ENCODE assay signal across 36 mouse cellular contexts in the genomic region with DNA sequence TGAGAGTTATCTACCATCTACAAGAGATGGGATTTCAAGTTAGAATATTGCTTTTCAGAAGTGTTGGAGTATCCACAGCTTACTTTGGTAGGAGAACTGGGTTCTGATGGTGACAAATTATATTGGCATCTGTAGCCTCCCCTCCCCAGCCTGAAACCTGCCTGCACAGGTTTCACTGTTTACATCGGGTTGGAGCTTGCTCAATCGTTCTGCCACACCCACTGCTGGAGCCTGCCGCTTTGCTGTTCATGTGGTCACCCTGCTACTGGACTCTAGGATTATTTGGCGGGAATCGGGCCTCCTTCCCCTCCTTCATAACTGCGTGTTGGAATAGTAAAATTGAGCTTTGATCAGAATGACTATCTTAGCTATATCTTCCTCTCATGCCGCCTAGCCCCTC. TPM values are rescaled to one million over a fixed set of nuclear protein-coding genes. Genes with fewer than 3 reads are reported as not detected.
A peak's percentile ranks its signal among the peaks of the same experiment; 100 is the strongest.
DNase-seq lines count a peak whose midpoint lies in the region; ATAC-seq and TF ChIP-seq lines count a peak whose summit lies in the region.
"Had no signal": no experiment of that assay in that cellular context is flagged by ENCODE, and none has a peak within 500 bp of the region (broad histone marks: within the 10 kb centered on the region; RNA-seq: fewer than 3 reads in every experiment).

No protein-coding gene starts in this region.

- peak; percentile 74 for ATAC-seq in intestine, embryonic 15.5 days
- no peak for ATAC-seq in intestine, postnatal 0 days
- 0 out of 2 replicates have a peak, but pooled peaks have one; percentile 56 for ATAC-seq in intestine, embryonic 16.5 days
- ATAC-seq in erythroid progenitor cell, adult 5-6 weeks (replicated peaks; ENCODE audit: low FRiP score, poor library complexity, severe bottlenecking), result no peak
- ATAC-seq: activated CD4-positive, CD25-positive, alpha-beta regulatory T cell, adult 4 months; forebrain, embryonic 13.5 days; forebrain, embryonic 16.5 days had no signal

- no peaks in the 10 kb centered on the region for H3K36me3 ChIP-seq in intestine, embryonic 15.5 days
- H3K36me3 ChIP-seq in intestine, postnatal 0 days (ENCODE audit: control insufficient read depth, insufficient read depth), result no peaks in the 10 kb centered on the region
- H3K36me3 ChIP-seq in intestine, embryonic 16.5 days (ENCODE audit: control insufficient read depth, insufficient read depth, low read length), result no peaks in the 10 kb centered on the region
- H3K36me3 ChIP-seq: embryonic facial prominence, embryonic 10.5 days; embryonic facial prominence, embryonic 13.5 days; forebrain, embryonic 10.5 days; heart, embryonic 10.5 days; heart, embryonic 13.5 days had no signal

- WGBS in intestine, embryonic 15.5 days, result 57% methylated on average over 7 of the region's 7 CpGs
- 37% methylated on average over 7 of the region's 7 CpGs for WGBS in intestine, postnatal 0 days
- 54% methylated on average over 7 of the region's 7 CpGs for WGBS in intestine, embryonic 16.5 days

- no peak overlapping the region for H3K27ac ChIP-seq in intestine, embryonic 15.5 days
- no peak overlapping the region for H3K27ac ChIP-seq in intestine, postnatal 0 days (ENCODE audit: low read depth, low read length)
- H3K27ac ChIP-seq in intestine, embryonic 16.5 days (ENCODE audit: low read length), result no peak overlapping the region
- H3K27ac ChIP-seq: embryonic facial prominence, embryonic 10.5 days; embryonic facial prominence, embryonic 13.5 days; forebrain, embryonic 10.5 days; forebrain, embryonic 13.5 days; heart, adult 2 months; heart, embryonic 10.5 days; heart, embryonic 13.5 days; hindbrain, embryonic 14.5 days had no signal

- TF ChIP-seq CTCF in intestine, postnatal 0 days (IDR thresholded peaks at IDR 0.05; ENCODE audit: low read depth), result no peak

- H3K27me3 ChIP-seq in intestine, embryonic 15.5 days (replicated peaks), result no peaks in the 10 kb centered on the region
- no peaks in the 10 kb centered on the region for H3K27me3 ChIP-seq in intestine, postnatal 0 days (replicated peaks; ENCODE audit: control insufficient read depth, insufficient read depth, low read length)
- H3K27me3 ChIP-seq in intestine, embryonic 16.5 days (replicated peaks; ENCODE audit: control insufficient read depth, insufficient read depth, low read length), result no peaks in the 10 kb centered on the region
- H3K27me3 ChIP-seq: embryonic facial prominence, embryonic 13.5 days; forebrain, embryonic 13.5 days; heart, embryonic 13.5 days had no signal

- no peak overlapping the region for H3K9ac ChIP-seq in intestine, embryonic 15.5 days
- H3K9ac ChIP-seq in intestine, postnatal 0 days (ENCODE audit: low read depth, low read length), result no peak overlapping the region
- H3K9ac ChIP-seq in intestine, embryonic 16.5 days (ENCODE audit: low read depth, low read length), result no peak overlapping the region
- H3K9ac ChIP-seq: embryonic facial prominence, embryonic 13.5 days; forebrain, embryonic 13.5 days; heart, embryonic 13.5 days; hindbrain, embryonic 14.5 days had no signal

- no peaks in the 10 kb centered on the region for H3K4me1 ChIP-seq in intestine, embryonic 15.5 days (replicated peaks)
- no peaks in the 10 kb centered on the region for H3K4me1 ChIP-seq in intestine, postnatal 0 days (replicated peaks; ENCODE audit: control insufficient read depth, insufficient read depth, low read length)
- no peaks in the 10 kb centered on the region for H3K4me1 ChIP-seq in intestine, embryonic 16.5 days (ENCODE audit: control insufficient read depth, insufficient read depth, low read length)
- H3K4me1 ChIP-seq: embryonic facial prominence, embryonic 10.5 days; embryonic facial prominence, embryonic 13.5 days; forebrain, embryonic 10.5 days; forebrain, embryonic 13.5 days; heart, embryonic 10.5 days; heart, embryonic 13.5 days had no signal

- H3K4me3 ChIP-seq in intestine, embryonic 15.5 days (replicated peaks), result no peak overlapping the region
- no peak overlapping the region for H3K4me3 ChIP-seq in intestine, postnatal 0 days (ENCODE audit: low read depth, low read length)
- no peak overlapping the region for H3K4me3 ChIP-seq in intestine, embryonic 16.5 days (ENCODE audit: low read length)
- H3K4me3 ChIP-seq: embryonic facial prominence, embryonic 10.5 days; embryonic facial prominence, embryonic 13.5 days; erythroblast, embryonic 14.5 days; forebrain, embryonic 10.5 days; forebrain, embryonic 13.5 days; heart, adult 2 months; heart, embryonic 10.5 days; heart, embryonic 13.5 days had no signal

- DNase-seq in urinary bladder, postnatal 14 days (ENCODE audit: low spot score), result peak; percentile 38
- no peak for DNase-seq in urinary bladder, postnatal 4 days (ENCODE audit: low spot score in 2 of 2)
- DNase-seq in layer of hippocampus, adult 11-12 months (ENCODE audit: low spot score), result no peak
- DNase-seq: adrenal gland, adult 8-10 months; adrenal gland, postnatal 25 days; cerebellum, adult 11-12 months; cerebellum, adult 8-10 months; cerebellum, postnatal 10 days; cerebellum, postnatal 36 days; embryo, embryonic 11 days; gastrocnemius, postnatal 10 days; gastrocnemius, postnatal 36 days; heart, adult 2 months; heart, postnatal 14 days; heart, postnatal 4 days had no signal

- H3K9me3 ChIP-seq in intestine, embryonic 15.5 days, result no peaks in the 10 kb centered on the region
- no peaks in the 10 kb centered on the region for H3K9me3 ChIP-seq in intestine, postnatal 0 days (ENCODE audit: control insufficient read depth)
- H3K9me3 ChIP-seq in intestine, embryonic 16.5 days (ENCODE audit: control insufficient read depth, low read length), result no peaks in the 10 kb centered on the region
- H3K9me3 ChIP-seq: embryonic facial prominence, embryonic 10.5 days; embryonic facial prominence, embryonic 13.5 days; forebrain, embryonic 10.5 days; forebrain, embryonic 13.5 days; heart, embryonic 10.5 days; heart, embryonic 13.5 days had no signal

- H3K4me2 ChIP-seq in intestine, embryonic 15.5 days (replicated peaks), result no peak overlapping the region
- H3K4me2 ChIP-seq in intestine, postnatal 0 days (replicated peaks; ENCODE audit: low read depth), result no peak overlapping the region
- H3K4me2 ChIP-seq in intestine, embryonic 16.5 days (ENCODE audit: low read depth, low read length), result no peak overlapping the region
- H3K4me2 ChIP-seq: embryonic facial prominence, embryonic 13.5 days; forebrain, embryonic 13.5 days; heart, embryonic 13.5 days; hindbrain, embryonic 14.5 days had no signal

RNA-seq across cellular contexts. Expression of a gene that starts 22.5 kb away (rescaled TPM):
- polyA plus RNA-seq in intestine, embryonic 15.5 days (2015; fragmentation: Nextera tagmentation; extraction: Ambion mirVana), result not detected in 2 replicates
- polyA plus RNA-seq in intestine, postnatal 0 days (2015; fragmentation: Nextera tagmentation; extraction: Ambion mirVana), result not detected in 2 replicates
- not detected in 2 replicates for polyA plus RNA-seq in intestine, embryonic 16.5 days (2015; fragmentation: Nextera tagmentation; extraction: Ambion mirVana)
- not detected in 2 replicates for total RNA-seq in erythroid progenitor cell, adult 5-6 weeks (2015; ENCODE audit: low replicate concordance)
- total RNA-seq in erythroid progenitor cell, adult 5-6 weeks (2017; ENCODE audit: low replicate concordance), result not detected in 2 replicates
- total RNA-seq: adrenal gland, adult 8-10 months; adrenal gland, postnatal 25 days; gastrocnemius, adult 18-20 months; gastrocnemius, postnatal 10 days; gastrocnemius, postnatal 36 days; granulocyte monocyte progenitor cell, adult 5-6 weeks; heart, adult 2 months; heart, postnatal 14 days; heart, postnatal 4 days; MEL had no signal
- polyA plus RNA-seq: activated CD4-positive, CD25-positive, alpha-beta regulatory T cell, adult 4 months; brain, embryonic 14.5 days; cortical plate, adult 2 months; embryonic facial prominence, embryonic 10.5 days; embryonic facial prominence, embryonic 13.5 days; erythroblast, embryonic 14.5 days; forebrain, embryonic 10.5 days; forebrain, embryonic 13.5 days; forebrain, embryonic 16.5 days; heart, adult 2 months; heart, embryonic 10.5 days; heart, embryonic 13.5 days; heart, embryonic 16.5 days; hindbrain, embryonic 11.5 days; hindbrain, embryonic 14.5 days had no signal

Comparison
In these comparisons a context has a peak if more than half of its experiments do, and no peak if none do; other contexts are left out.
1. ATAC-seq: peak in intestine, embryonic 15.5 days (single experiment) and intestine, embryonic 16.5 days (single experiment); none in intestine, postnatal 0 days (single experiment) and erythroid progenitor cell, adult 5-6 weeks (single experiment).